ENCODE assay signal across 8 mouse cellular contexts in genomic region chr7:44849416-44850111, GRCm38 (mm10). TPM values are rescaled to one million over a fixed set of nuclear protein-coding genes. Genes with fewer than 3 reads are reported as not detected.
DNase-seq lines count a peak whose midpoint lies in the region; ATAC-seq and TF ChIP-seq lines count a peak whose summit lies in the region.

No protein-coding gene starts in this region.

- peak; percentile 42 for ATAC-seq in activated CD4-positive, CD25-positive, alpha-beta regulatory T cell, adult 4 months
- peak; percentile 52 for ATAC-seq in megakaryocyte progenitor cell, adult 5-6 weeks (replicated peaks; ENCODE audit: poor library complexity)

- H3K4me1 ChIP-seq in cortical plate, adult 2 months (ENCODE audit: control insufficient read depth, insufficient read depth, low read length) = peaks cover 3% of the 10 kb centered on the region

- H3K4me3 ChIP-seq in cortical plate, adult 2 months (ENCODE audit: insufficient read depth, low read length) = peak overlapping the region; percentile 45

- peak; percentile 84 to 89 for DNase-seq in gastrocnemius, adult 8-10 months (ENCODE audit: low spot score in 2 of 2)
- peak; percentile 79 for DNase-seq in hindlimb bud, embryonic 11.5 days (ENCODE audit: extremely low spot score, low read depth, low spot score)
- DNase-seq in left cerebral cortex, adult 9 months (ENCODE audit: low spot score in 2 of 2) = peak; percentile 90 to 94
- peak; percentile 89 for DNase-seq in right cerebral cortex, postnatal 14 days
- peak; percentile 80 to 90 for DNase-seq in urinary bladder, postnatal 36 days (ENCODE audit: low spot score in 2 of 2)

- no peak for TF ChIP-seq CTCF in cortical plate, adult 2 months (IDR thresholded peaks at IDR 0.05; ENCODE audit: extremely low read depth, insufficient read depth, low read length)

- H3K27ac ChIP-seq in cortical plate, adult 2 months (ENCODE audit: insufficient read depth, low read length) = peak overlapping the region; percentile 87

- peak; percentile 79 for TF ChIP-seq POLR2A in cortical plate, adult 2 months (IDR thresholded peaks at IDR 0.05; ENCODE audit: extremely low read depth, insufficient read depth, low read length)

RNA-seq across cellular contexts. Expression of gene Tbc1d17, which starts 0.7 kb away (rescaled TPM):
- 10 to 100 TPM; 41.0 to 63.7 TPM for polyA plus RNA-seq in activated CD4-positive, CD25-positive, alpha-beta regulatory T cell, adult 4 months (2017; shearing (Covaris generic))
- polyA plus RNA-seq in cortical plate, adult 2 months (2012; rRNA removed) = 95.0 and 99.8 TPM in 2 replicates
- total RNA-seq in gastrocnemius, adult 8-10 months (2022) = 10 to 100 TPM; 58.9 to 71.3 (median 63.3) TPM
- total RNA-seq in megakaryocyte progenitor cell, adult 5-6 weeks (2015) = 15.2 and 19.2 TPM in 2 replicates
- 13.6 and 13.8 TPM in 2 replicates for total RNA-seq in megakaryocyte progenitor cell, adult 5-6 weeks (2017)

RNA-seq across cellular contexts. Expression of gene Akt1s1, which starts 0.8 kb away (rescaled TPM):
- 1 to 10 TPM; 3.0 to 4.7 TPM for polyA plus RNA-seq in activated CD4-positive, CD25-positive, alpha-beta regulatory T cell, adult 4 months (2017; shearing (Covaris generic))
- 97.5 and 101 TPM in 2 replicates for polyA plus RNA-seq in cortical plate, adult 2 months (2012; rRNA removed)
- total RNA-seq in gastrocnemius, adult 8-10 months (2022) = 100 to 1,000 TPM; 139 to 158 (median 141) TPM
- total RNA-seq in megakaryocyte progenitor cell, adult 5-6 weeks (2015) = 8.0 and 10.4 TPM in 2 replicates
- 23.9 and 24.9 TPM in 2 replicates for total RNA-seq in megakaryocyte progenitor cell, adult 5-6 weeks (2017)

RNA-seq across cellular contexts. Expression of gene Pnkp, which starts 7.4 kb away (rescaled TPM):
- polyA plus RNA-seq in activated CD4-positive, CD25-positive, alpha-beta regulatory T cell, adult 4 months (2017; shearing (Covaris generic)) = 10 to 100 TPM; 41.4 to 48.8 TPM
- 35.6 and 40.8 TPM in 2 replicates for polyA plus RNA-seq in cortical plate, adult 2 months (2012; rRNA removed)
- total RNA-seq in gastrocnemius, adult 8-10 months (2022) = 10 to 100 TPM; 21.2 to 23.9 (median 22.4) TPM
- total RNA-seq in megakaryocyte progenitor cell, adult 5-6 weeks (2015) = 43.4 and 49.9 TPM in 2 replicates
- 60.7 and 69.8 TPM in 2 replicates for total RNA-seq in megakaryocyte progenitor cell, adult 5-6 weeks (2017)

RNA-seq across cellular contexts. Expression of gene Ptov1, which starts 20.0 kb away (rescaled TPM):
- polyA plus RNA-seq in activated CD4-positive, CD25-positive, alpha-beta regulatory T cell, adult 4 months (2017; shearing (Covaris generic)) = 1 to 10 TPM; 1.3 to 2.3 TPM
- polyA plus RNA-seq in cortical plate, adult 2 months (2012; rRNA removed) = 359 and 377 TPM in 2 replicates
- total RNA-seq in gastrocnemius, adult 8-10 months (2022) = 100 to 1,000 TPM; 146 to 178 (median 160) TPM
- total RNA-seq in megakaryocyte progenitor cell, adult 5-6 weeks (2015) = 55.3 and 63.9 TPM in 2 replicates
- 25.5 and 41.5 TPM in 2 replicates for total RNA-seq in megakaryocyte progenitor cell, adult 5-6 weeks (2017)

RNA-seq across cellular contexts. Expression of gene Atf5, which starts 33.1 kb away (rescaled TPM):
- 1 to 10 TPM in 1 of 2 experiments, not detected in 1; 1.1 TPM for polyA plus RNA-seq in activated CD4-positive, CD25-positive, alpha-beta regulatory T cell, adult 4 months (2017; shearing (Covaris generic))
- polyA plus RNA-seq in cortical plate, adult 2 months (2012; rRNA removed) = 15.9 and 17.5 TPM in 2 replicates
- total RNA-seq in gastrocnemius, adult 8-10 months (2022) = 10 to 100 TPM; 71.2 to 97.1 (median 77.4) TPM
- total RNA-seq in megakaryocyte progenitor cell, adult 5-6 weeks (2015) = 4.0 and 4.8 TPM in 2 replicates
- total RNA-seq in megakaryocyte progenitor cell, adult 5-6 weeks (2017) = 1.5 and 1.9 TPM in 2 replicates

Comparison
In these comparisons a context has a peak if more than half of its experiments do, and no peak if none do; other contexts are left out.
1. Peak in every context shown above with its lines: DNase-seq, ATAC-seq, H3K4me3 ChIP-seq and H3K27ac ChIP-seq.
2. RNA of gene Akt1s1, which starts 0.8 kb away (total RNA-seq): 139 to 158 TPM in gastrocnemius, adult 8-10 months; 8.0 to 24.9 TPM in megakaryocyte progenitor cell, adult 5-6 weeks; every median in the first group is over 4 times any median in the second.